ENCODE assay signal across 8 mouse cellular contexts in genomic region chr5:123149451-123150400, GRCm38 (mm10). TPM values are rescaled to one million over a fixed set of nuclear protein-coding genes. Genes with fewer than 3 reads are reported as not detected.
DNase-seq lines count a peak whose midpoint lies in the region; ATAC-seq and TF ChIP-seq lines count a peak whose summit lies in the region.

No protein-coding gene starts in this region.

- no peak for TF ChIP-seq POLR2A in testis, adult 2 months (IDR thresholded peaks at IDR 0.05; ENCODE audit: control insufficient read depth, low read depth, low read length)

- H3K27ac ChIP-seq in forebrain, embryonic 14.5 days (ENCODE audit: low read depth, low read length): no peak overlapping the region
- H3K27ac ChIP-seq in liver, postnatal 0 days (ENCODE audit: low read depth): peak overlapping the region; percentile 76
- H3K27ac ChIP-seq in neural tube, embryonic 12.5 days: no peak overlapping the region
- H3K27ac ChIP-seq in testis, adult 2 months (ENCODE audit: control insufficient read depth, insufficient read depth, low read depth, low read length): no peak overlapping the region

- TF ChIP-seq EP300 in liver, postnatal 0 days (IDR thresholded peaks at IDR 0.05; ENCODE audit: low read depth): no peak

- peak; percentile 93 for DNase-seq in ES-CJ7 (ENCODE audit: low read depth, low spot score)
- DNase-seq in cerebellum, adult 11 months: peak; percentile 88
- DNase-seq in forebrain, embryonic 14.5 days (ENCODE audit: low spot score): peak; percentile 90
- DNase-seq in heart, postnatal 14 days: peak; percentile 93 to 96
- DNase-seq in layer of hippocampus, adult 11-12 months (ENCODE audit: low spot score): peak; percentile 93
- peak; percentile 93 for DNase-seq in liver, postnatal 0 days

- peak overlapping the region; percentile 60 for H3K4me2 ChIP-seq in forebrain, embryonic 14.5 days (ENCODE audit: low read length)
- H3K4me2 ChIP-seq in liver, postnatal 0 days (ENCODE audit: low read depth, low read length): peak overlapping the region; percentile 83
- peak overlapping the region; percentile 59 for H3K4me2 ChIP-seq in neural tube, embryonic 12.5 days (replicated peaks)

- 9% methylated on average over 19 of the region's 19 CpGs for WGBS in forebrain, embryonic 14.5 days
- WGBS in liver, postnatal 0 days (ENCODE audit: insufficient replicate concordance): 5% methylated on average over 19 of the region's 19 CpGs
- WGBS in neural tube, embryonic 12.5 days: 8% methylated on average over 19 of the region's 19 CpGs

- H3K9me3 ChIP-seq in forebrain, embryonic 14.5 days (replicated peaks; ENCODE audit: control insufficient read depth, low read length): no peaks in the 10 kb centered on the region
- no peaks in the 10 kb centered on the region for H3K9me3 ChIP-seq in liver, postnatal 0 days (ENCODE audit: low read length)
- no peaks in the 10 kb centered on the region for H3K9me3 ChIP-seq in neural tube, embryonic 12.5 days

- H3K4me3 ChIP-seq in forebrain, embryonic 14.5 days (ENCODE audit: low read depth, low read length): peak overlapping the region; percentile 31
- peak overlapping the region; percentile 55 for H3K4me3 ChIP-seq in liver, postnatal 0 days (ENCODE audit: low read depth, low read length)
- peak overlapping the region; percentile 31 for H3K4me3 ChIP-seq in neural tube, embryonic 12.5 days
- H3K4me3 ChIP-seq in testis, adult 2 months (ENCODE audit: control insufficient read depth, low read depth, low read length): peak overlapping the region; percentile 73

- H3K36me3 ChIP-seq in forebrain, embryonic 14.5 days (ENCODE audit: control insufficient read depth, insufficient read depth, low read length): peaks cover 85% of the 10 kb centered on the region
- H3K36me3 ChIP-seq in liver, postnatal 0 days (replicated peaks; ENCODE audit: insufficient read depth, low read length): peaks cover 74% of the 10 kb centered on the region
- H3K36me3 ChIP-seq in neural tube, embryonic 12.5 days: peaks cover 80% of the 10 kb centered on the region
- peaks cover 6% of the 10 kb centered on the region for H3K36me3 ChIP-seq in testis, adult 2 months (ENCODE audit: control insufficient read depth, insufficient read depth, low read length)

- TF ChIP-seq CTCF in liver, postnatal 0 days (IDR thresholded peaks at IDR 0.05; ENCODE audit: low read depth): peak; percentile 97
- TF ChIP-seq CTCF in testis, adult 2 months (IDR thresholded peaks at IDR 0.05; ENCODE audit: control insufficient read depth, insufficient read depth, insufficient replicate concordance, low read depth, low read length): peak; percentile 92

- peak; percentile 93 for ATAC-seq in forebrain, embryonic 14.5 days
- peak; percentile 86 for ATAC-seq in liver, postnatal 0 days
- peak; percentile 76 for ATAC-seq in neural tube, embryonic 12.5 days (ENCODE audit: low FRiP score, low read depth)

- peak overlapping the region; percentile 48 for H3K9ac ChIP-seq in forebrain, embryonic 14.5 days (ENCODE audit: low read length)
- H3K9ac ChIP-seq in liver, postnatal 0 days (replicated peaks): peak overlapping the region; percentile 46
- 0 out of 2 replicates have a peak overlapping the region, but pooled peaks have one; percentile 26 for H3K9ac ChIP-seq in neural tube, embryonic 12.5 days

- H3K27me3 ChIP-seq in forebrain, embryonic 14.5 days (replicated peaks; ENCODE audit: control insufficient read depth, insufficient read depth, low read length): no peaks in the 10 kb centered on the region
- no peaks in the 10 kb centered on the region for H3K27me3 ChIP-seq in liver, postnatal 0 days (ENCODE audit: insufficient read depth, low read length)
- no peaks in the 10 kb centered on the region for H3K27me3 ChIP-seq in neural tube, embryonic 12.5 days (replicated peaks)
- H3K27me3 ChIP-seq in testis, adult 2 months (ENCODE audit: control insufficient read depth, insufficient read depth, low read length): no peaks in the 10 kb centered on the region

- intact Hi-C loops in heart, postnatal 14 days (cut with DNase I): loop anchor here (1.0 to 2.0 kb wide), 2 partner anchors 16 to 33 kb away; no protein-coding TSS in a partner anchor

- peaks cover 33% of the 10 kb centered on the region for H3K4me1 ChIP-seq in forebrain, embryonic 14.5 days (ENCODE audit: control insufficient read depth, insufficient read depth, low read length)
- H3K4me1 ChIP-seq in liver, postnatal 0 days (ENCODE audit: insufficient read depth): peaks cover 53% of the 10 kb centered on the region
- peaks cover 59% of the 10 kb centered on the region for H3K4me1 ChIP-seq in neural tube, embryonic 12.5 days
- H3K4me1 ChIP-seq in testis, adult 2 months (ENCODE audit: control insufficient read depth, insufficient read depth, low read length): peaks cover 24% of the 10 kb centered on the region

RNA-seq across cellular contexts. Expression of gene Setd1b, which starts 7.7 kb away (rescaled TPM):
- polyA plus RNA-seq in forebrain, embryonic 14.5 days (2014; fragmentation: Nextera tagmentation; extraction: Ambion mirVana): 8.6 and 11.6 TPM in 2 replicates
- 10 to 100 TPM; 18.1 to 21.3 TPM for total RNA-seq in heart, postnatal 14 days (2021)
- 3.6 and 4.3 TPM in 2 replicates for polyA plus RNA-seq in liver, postnatal 0 days (2015; fragmentation: Nextera tagmentation; extraction: Ambion mirVana)
- 12.9 and 13.0 TPM in 2 replicates for polyA plus RNA-seq in neural tube, embryonic 12.5 days (2016; fragmentation: Nextera tagmentation; extraction: Ambion mirVana)
- polyA plus RNA-seq in testis, adult 2 months (2012; rRNA removed): 11.3 and 13.7 TPM in 2 replicates

RNA-seq across cellular contexts. Expression of gene Rhof, which starts 17.2 kb away (rescaled TPM):
- 6.8 and 10.5 TPM in 2 replicates for polyA plus RNA-seq in forebrain, embryonic 14.5 days (2014; fragmentation: Nextera tagmentation; extraction: Ambion mirVana)
- under 1 TPM; 0.48 to 0.61 TPM for total RNA-seq in heart, postnatal 14 days (2021)
- polyA plus RNA-seq in liver, postnatal 0 days (2015; fragmentation: Nextera tagmentation; extraction: Ambion mirVana): 2.1 and 2.4 TPM in 2 replicates
- polyA plus RNA-seq in neural tube, embryonic 12.5 days (2016; fragmentation: Nextera tagmentation; extraction: Ambion mirVana): 2.4 and 2.9 TPM in 2 replicates
- polyA plus RNA-seq in testis, adult 2 months (2012; rRNA removed): 0.78 and 1.1 TPM in 2 replicates

RNA-seq across cellular contexts. Expression of gene Psmd9, which starts 19.5 kb away (rescaled TPM):
- polyA plus RNA-seq in forebrain, embryonic 14.5 days (2014; fragmentation: Nextera tagmentation; extraction: Ambion mirVana): 52.5 and 63.5 TPM in 2 replicates
- total RNA-seq in heart, postnatal 14 days (2021): 10 to 100 TPM; 17.8 to 18.0 TPM
- 116 and 120 TPM in 2 replicates for polyA plus RNA-seq in liver, postnatal 0 days (2015; fragmentation: Nextera tagmentation; extraction: Ambion mirVana)
- 74.1 and 77.7 TPM in 2 replicates for polyA plus RNA-seq in neural tube, embryonic 12.5 days (2016; fragmentation: Nextera tagmentation; extraction: Ambion mirVana)
- polyA plus RNA-seq in testis, adult 2 months (2012; rRNA removed): 36.3 and 37.1 TPM in 2 replicates

RNA-seq across cellular contexts. Expression of gene Hpd, which starts 32.8 kb away (rescaled TPM):
- polyA plus RNA-seq in forebrain, embryonic 14.5 days (2014; fragmentation: Nextera tagmentation; extraction: Ambion mirVana): not detected in 2 replicates
- total RNA-seq in heart, postnatal 14 days (2021): under 1 TPM in 1 of 2 experiments, not detected in 1; 0.41 TPM
- 638 and 713 TPM in 2 replicates for polyA plus RNA-seq in liver, postnatal 0 days (2015; fragmentation: Nextera tagmentation; extraction: Ambion mirVana)
- not detected in 2 replicates for polyA plus RNA-seq in neural tube, embryonic 12.5 days (2016; fragmentation: Nextera tagmentation; extraction: Ambion mirVana)
- polyA plus RNA-seq in testis, adult 2 months (2012; rRNA removed): 1.7 TPM in 2 replicates
